Mouse (Mus musculus) limb, embryonic 14.5 days (tissue): ENCODE measurements around the gene Bard1. TPM values are rescaled to one million over a fixed set of nuclear protein-coding genes. Genes with fewer than 3 reads are reported as not detected.

Experiments
- ATAC-seq: fragments of 200-750 bp; cut with Nextera tagmentation; 2 replicates; pipeline ENCODE4 v1.8.0; 2017; ENCODE audit warnings: low read depth, moderate number of reproducible peaks, moderate TSS enrichment; ENCODE audit not compliant: low FRiP score
- DNase-seq: peaks from one replicate; pipeline ENCODE4 v3.0.0-alpha.2; 2015; ENCODE audit warnings: low spot score
- H3K27ac ChIP-seq: fragments of 300-500 bp; sonication (generic); replicated peaks from 2 replicates; pipeline ENCODE4 v1.5.1; 2014; ENCODE audit warnings: low read depth, mild to moderate bottlenecking, low read length, moderate library complexity, mixed read lengths
- H3K27me3 ChIP-seq: fragments of 300-500 bp; sonication (generic); 2 replicates; pipeline ENCODE4 v1.6.1; 2014; ENCODE audit warnings: low read length, mixed read lengths; ENCODE audit not compliant: control insufficient read depth, insufficient read depth
- H3K36me3 ChIP-seq: fragments of 300-500 bp; sonication (generic); 2 replicates; pipeline ENCODE4 v1.6.1; 2014; ENCODE audit warnings: mild to moderate bottlenecking, low read length, moderate library complexity, mixed read lengths; ENCODE audit not compliant: control insufficient read depth, insufficient read depth
- H3K4me1 ChIP-seq: fragments of 300-500 bp; sonication (generic); 2 replicates; pipeline ENCODE4 v1.6.1; 2014; ENCODE audit warnings: antibody characterized with exemption, low read length, mixed read lengths; ENCODE audit not compliant: control insufficient read depth, insufficient read depth
- H3K4me2 ChIP-seq: fragments of 300-500 bp; sonication (generic); replicated peaks from 2 replicates; pipeline ENCODE4 v1.6.1; 2014; ENCODE audit warnings: low read depth, mild to moderate bottlenecking, low read length, moderate library complexity; ENCODE audit not compliant: severe bottlenecking
- H3K4me3 ChIP-seq: fragments of 300-500 bp; sonication (generic); replicated peaks from 2 replicates; pipeline ENCODE4 v1.5.1; 2014; ENCODE audit warnings: low read length
- H3K9ac ChIP-seq: fragments of 300-500 bp; sonication (generic); 2 replicates; pipeline ENCODE4 v1.6.1; 2014; ENCODE audit warnings: mild to moderate bottlenecking, low read depth, low read length, moderate library complexity; ENCODE audit not compliant: severe bottlenecking
- H3K9me3 ChIP-seq: fragments of 300-500 bp; sonication (generic); 2 replicates; pipeline ENCODE4 v1.6.1; 2016; ENCODE audit warnings: low read length; ENCODE audit not compliant: control insufficient read depth
- POLR2A ChIP-seq: fragments of 200-500 bp; IDR thresholded peaks from 2 replicates; pipeline ENCODE4 v1.8.0; 2012; ENCODE audit warnings: inconsistent platforms, mild to moderate bottlenecking, moderate library complexity, borderline replicate concordance; ENCODE audit not compliant: insufficient read depth, insufficient read length; ENCODE audit errors: extremely low read depth
- WGBS: fragments of 180-500 bp; shearing (Covaris S2); extraction: QIAGEN DNeasy Blood & Tissue Kit; methylation state at CpG from one replicate; pipeline ENCODE4 v1.1.7; 2014; 5-methylcytosine and 5-hydroxymethylcytosine counted together
- polyA plus RNA-seq, 2 experiments: library from polyadenylated mRNA; depleted of rRNA in 1 of 2; stranded (reverse) in 1 of 2; unstranded in 1 of 2; fragments of >200 nt; fragmentation: Nextera tagmentation in 1 of 2; extraction: Ambion mirVana in 1 of 2; gene quantifications; 2 replicates each; pipeline versions ENCODE4 v1.2.1 to v1.2.3; 2012 to 2014

Gene Bard1
- polyA plus RNA-seq (2012; rRNA removed) (8.5 and 9.7 TPM in 2 replicates), polyA plus RNA-seq (2014; fragmentation: Nextera tagmentation; extraction: Ambion mirVana) (2.1 and 2.7 TPM in 2 replicates)

DNA sequence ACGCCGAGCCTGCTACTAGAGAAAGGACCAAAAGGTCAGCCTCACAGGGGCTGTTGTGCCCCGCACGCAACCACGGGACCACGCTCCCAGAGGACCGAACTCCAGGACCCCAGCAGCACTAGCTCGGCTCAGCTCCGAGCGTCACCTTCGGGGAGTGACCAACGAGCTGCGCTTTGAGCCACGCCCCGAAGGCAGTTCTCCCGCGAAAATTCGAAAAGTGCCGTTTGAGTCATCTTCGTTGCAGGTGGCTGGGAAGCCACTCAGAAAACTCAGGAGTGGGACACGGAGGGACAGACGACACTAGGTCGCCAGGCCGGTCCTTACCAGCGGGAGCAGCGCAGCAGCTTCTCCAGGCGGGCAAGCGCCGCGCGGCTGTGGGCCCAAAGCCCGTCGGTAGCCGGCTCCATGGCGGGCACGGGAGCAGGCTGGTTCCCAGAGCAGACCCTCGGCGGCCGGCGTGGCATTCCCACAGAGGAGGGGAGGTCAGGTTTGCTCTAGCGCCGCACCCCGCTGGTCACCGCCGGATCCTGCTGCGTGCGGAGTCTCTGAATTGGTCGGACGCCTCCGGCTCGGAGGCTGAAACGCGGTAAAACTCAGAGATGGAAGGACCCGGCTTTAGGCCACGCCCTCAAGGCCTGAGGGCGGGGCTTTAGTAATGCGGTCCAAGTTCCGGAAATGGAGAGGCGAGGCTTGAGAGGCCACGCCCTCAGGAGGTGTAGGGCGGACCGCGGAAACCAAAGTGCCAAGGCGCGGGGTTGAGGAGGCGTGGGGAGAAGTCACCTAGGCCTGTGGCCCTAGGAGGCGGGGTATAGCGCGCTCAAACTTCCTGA is at the start of gene Bard1:
Bard1 (minus strand) TSS at position 803 of the 830 bp plus-strand sequence.
- DNase-seq (peak; percentile 97), ATAC-seq (peak; percentile 94)
- Histone ChIP-seq H3K9ac (peak within 1 kb of the TSS; percentile 66), H3K36me3 (no peaks in the 10 kb centered on the region), H3K4me2 (peak within 1 kb of the TSS; percentile 63), H3K27me3 (no peaks in the 10 kb centered on the region), H3K9me3 (no peaks in the 10 kb centered on the region), H3K4me3 (peak within 1 kb of the TSS; percentile 91), H3K4me1 (peaks cover 9% of the 10 kb centered on the region; the same call in 1 of the 2 replicates), H3K27ac (peak within 1 kb of the TSS; percentile 70)
- under 1% methylated on average over 63 of the region's 69 CpGs for WGBS
- peak; percentile 57; the same call in 1 of the 2 replicates for TF ChIP-seq POLR2A

DNA sequence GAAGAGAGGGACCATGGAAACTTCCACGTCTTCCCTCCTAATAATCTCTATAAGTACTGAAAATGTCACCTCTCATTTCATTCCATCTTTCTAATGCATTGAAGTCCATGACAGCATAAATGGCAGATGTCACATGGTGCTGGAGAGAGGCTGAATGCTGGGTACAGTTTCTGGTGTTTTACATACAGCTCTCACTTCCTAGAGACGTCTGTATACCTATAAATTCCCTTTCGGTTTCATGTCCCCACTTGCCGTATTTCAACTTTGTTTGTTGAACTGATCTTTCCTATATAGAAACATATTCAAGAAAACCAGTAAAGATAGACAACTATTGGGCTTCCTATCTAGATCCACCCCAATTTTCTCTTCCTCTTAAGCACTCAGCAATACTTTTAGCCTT is 24.2 kb upstream of the Bard1 start:
- no peak for ATAC-seq
- H3K4me3 ChIP-seq: no peak overlapping the region
- no peak for TF ChIP-seq POLR2A
- no peak overlapping the region for H3K4me2 ChIP-seq
- no peak for DNase-seq
- H3K4me1 ChIP-seq: no peaks in the 10 kb centered on the region
- no peak overlapping the region for H3K9ac ChIP-seq
- H3K36me3 ChIP-seq: no peaks in the 10 kb centered on the region
- H3K27ac ChIP-seq: no peak overlapping the region
- H3K27me3 ChIP-seq: no peaks in the 10 kb centered on the region
- 83% methylated on average over 4 of the region's 4 CpGs for WGBS
- H3K9me3 ChIP-seq: no peaks in the 10 kb centered on the region

DNA sequence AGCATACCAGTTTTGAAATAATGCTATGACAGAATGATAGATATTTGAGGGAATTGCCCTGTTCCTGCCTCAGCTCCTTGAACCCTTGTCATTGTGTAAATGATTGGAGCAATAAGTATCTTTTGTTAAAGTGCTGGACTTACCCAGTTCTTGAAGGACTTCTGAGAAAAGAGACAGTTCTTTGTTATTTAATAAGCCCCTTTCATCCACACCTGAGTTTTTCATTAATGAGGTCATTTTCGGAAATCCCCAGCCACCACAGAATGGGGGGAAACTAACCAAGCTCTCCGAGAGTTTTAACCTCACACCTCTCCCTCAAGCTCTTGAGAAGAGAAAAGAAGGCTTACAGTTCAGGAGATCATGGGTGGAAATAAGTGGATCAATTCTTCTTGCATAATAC is 15.6 kb upstream of the Bard1 start:
- H3K4me2 ChIP-seq: no peak overlapping the region
- H3K9me3 ChIP-seq: no peaks in the 10 kb centered on the region
- H3K27ac ChIP-seq: no peak overlapping the region
- no peak overlapping the region for H3K9ac ChIP-seq
- no peak overlapping the region for H3K4me3 ChIP-seq
- H3K4me1 ChIP-seq: no peaks in the 10 kb centered on the region
- no peak for DNase-seq
- no peak for TF ChIP-seq POLR2A
- H3K36me3 ChIP-seq: no peaks in the 10 kb centered on the region
- ATAC-seq: no peak
- 54% methylated on average over 2 of the region's 2 CpGs for WGBS
- H3K27me3 ChIP-seq: no peaks in the 10 kb centered on the region

GRCm38 (mm10) chr1:71117253-71117652 is 14.3 kb upstream of the Bard1 start:
- no peak for TF ChIP-seq POLR2A
- Histone ChIP-seq H3K36me3 (no peaks in the 10 kb centered on the region), H3K9ac (no peak overlapping the region), H3K4me2 (no peak overlapping the region), H3K4me1 (no peaks in the 10 kb centered on the region), H3K27me3 (no peaks in the 10 kb centered on the region), H3K9me3 (no peaks in the 10 kb centered on the region), H3K4me3 (no peak overlapping the region), H3K27ac (no peak overlapping the region)
- ATAC-seq: no peak
- 76% methylated on average over 4 of the region's 4 CpGs for WGBS
- DNase-seq: no peak

- DNase-seq (no peak), ATAC-seq (no peak)
- Histone ChIP-seq H3K27me3 (no peaks in the 10 kb centered on the region), H3K4me1 (no peaks in the 10 kb centered on the region), H3K36me3 (no peaks in the 10 kb centered on the region), H3K4me2 (no peak overlapping the region), H3K9me3 (no peaks in the 10 kb centered on the region), H3K4me3 (no peak overlapping the region), H3K9ac (no peak overlapping the region), H3K27ac (no peak overlapping the region)
- TF ChIP-seq POLR2A: no peak
- WGBS: 68% methylated on average over 2 of the region's 2 CpGs
Measured at GRCm38 (mm10) chr1:71115781-71116180, 12.8 kb upstream of the Bard1 start.
